Mouse (Mus musculus) megakaryocyte, embryonic 14.5 days (primary cell): Measurements from ENCODE around the gene Tceal7.
"Not testable (repeated sequence)": the region's sequence is repeated elsewhere in the genome, so short reads cannot be mapped to it uniquely, and the experiment has no call there.

ENCODE experiments used
- FLI1 ChIP-seq: IDR thresholded peaks from 2 replicates; pipeline ENCODE4 v1.6.1; 2012; ENCODE audit warnings: low read length, inconsistent platforms, mixed read lengths
- GATA1 ChIP-seq: IDR thresholded peaks from 3 replicates; pipeline ENCODE4 v1.6.1; 2012; ENCODE audit warnings: mixed read lengths, low read length, inconsistent platforms, borderline replicate concordance

DNA sequence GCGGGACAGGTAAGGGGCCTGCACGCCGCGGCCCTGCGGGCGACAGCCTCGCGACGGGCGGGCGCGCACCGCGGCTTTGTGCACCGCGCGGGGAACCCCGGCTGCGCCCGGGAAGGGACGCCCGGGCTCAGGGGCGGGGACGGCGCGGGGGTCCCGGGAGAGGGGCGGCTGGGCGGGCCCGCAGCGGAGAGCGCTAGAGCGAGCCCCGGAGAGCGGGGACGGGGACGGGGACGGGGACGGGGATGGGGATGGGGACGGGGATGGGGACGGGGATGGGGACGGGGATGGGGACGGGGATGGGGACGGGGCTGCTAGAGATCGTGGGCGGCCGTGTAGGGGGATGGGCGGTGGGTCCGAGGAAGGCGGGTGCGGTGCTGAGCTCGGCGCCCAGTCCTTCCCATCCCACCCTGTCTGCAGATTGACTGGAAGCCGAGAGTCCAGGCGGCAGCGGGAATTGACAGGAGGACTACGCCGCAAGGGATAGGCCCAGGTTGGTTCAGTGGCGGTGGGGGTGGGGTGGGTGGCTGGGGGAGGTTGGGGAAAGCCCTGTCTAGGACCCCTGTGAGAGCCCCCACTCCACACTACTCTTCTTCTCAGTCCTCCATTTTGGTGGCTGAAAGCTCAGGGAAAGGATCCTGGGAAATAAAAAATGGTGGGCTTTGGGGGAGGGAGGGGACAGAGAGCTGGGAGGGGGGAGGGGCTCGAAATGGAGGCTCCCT is 56.0 kb downstream of the Tceal7 start:
- not testable (repeated sequence) for TF ChIP-seq GATA1, FLI1
